Mouse (Mus musculus) olfactory bulb, adult 2 months (tissue): Measurements from ENCODE around the gene Chd1l.

Experiments used
- CTCF ChIP-seq: fragments of 200-500 bp; IDR thresholded peaks from 2 replicates; pipeline ENCODE4 v1.5.1; 2012; ENCODE audit warnings: low read depth, mild to moderate bottlenecking, low read length, moderate library complexity; ENCODE audit not compliant: insufficient read depth
- POLR2A ChIP-seq: fragments of 200-500 bp; IDR thresholded peaks from 2 replicates; pipeline ENCODE4 v1.6.1; 2012; ENCODE audit warnings: mild to moderate bottlenecking, low read depth, low read length, moderate library complexity; ENCODE audit not compliant: insufficient read depth

GRCm38 (mm10) chr3:97594140-97594539 lies 15.9 kb downstream of the Chd1l start:
- TF ChIP-seq CTCF (no peak), POLR2A (no peak)
